Mouse (Mus musculus) ovary, adult 10 weeks (tissue): ENCODE measurements around the gene Tctn3. TPM values are rescaled to one million over a fixed set of nuclear protein-coding genes. Genes with fewer than 3 reads are reported as not detected.

Experiments
- polyA plus RNA-seq: library from polyadenylated mRNA; stranded (reverse); fragments of 350-450 nt; fragmentation: Illumina TruSeq; extraction: RNeasy Lipid Tissue Mini Kit (QIAGEN cat#74804); gene quantifications from one replicate; pipeline ENCODE4 v1.2.3, GENCODE M21; 2014

Tctn3 gene
- 8.0 TPM for polyA plus RNA-seq

DNA sequence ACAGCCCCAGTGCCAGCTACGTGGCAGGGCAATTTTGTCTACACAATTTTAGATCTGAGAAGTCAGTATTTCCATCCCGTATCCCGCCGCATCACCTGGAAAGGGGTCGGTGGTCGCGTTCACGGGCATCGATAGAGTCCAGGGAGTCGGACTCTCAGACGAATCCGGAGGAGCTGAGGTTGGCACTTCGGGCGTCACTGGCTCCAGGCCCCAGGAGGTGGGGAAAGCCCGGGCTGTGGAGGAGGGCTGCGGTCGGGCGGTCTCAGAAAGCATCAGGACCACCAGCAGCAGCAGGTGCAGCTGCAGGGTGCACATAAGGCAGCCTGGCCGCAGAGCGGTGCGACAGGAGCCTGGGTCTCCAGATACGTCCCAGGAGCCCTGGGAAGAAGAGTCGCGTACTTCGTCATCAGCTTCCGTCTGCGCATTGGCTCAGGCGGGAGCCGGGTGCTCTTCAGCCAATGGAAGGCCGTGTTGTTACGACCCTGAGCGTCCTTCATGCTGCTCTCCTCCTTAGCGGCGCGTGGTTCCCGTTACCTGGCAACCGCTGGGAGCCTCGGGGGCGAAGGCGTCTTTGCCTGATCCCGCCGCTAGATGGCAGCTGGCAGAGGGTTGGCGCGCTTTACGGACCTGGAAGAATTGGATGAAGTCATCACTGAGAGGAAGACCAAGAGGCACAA lies at the start of gene Tctn3, which contains the start of gene Entpd1:
TSS of gene Tctn3 (minus strand) at position 404 of the 677 bp plus-strand sequence.
TSS of gene Entpd1 (plus strand) at position 537 of the 677 bp plus-strand sequence.

GRCm38 (mm10) chr19:40588293-40588654 lies 23.8 kb downstream of the Tctn3 start, which contains the start of gene Aldh18a1:
TSS of gene Aldh18a1 (minus strand) at chr19:40588463.

Other genes starting within 250 kb of the Tctn3 start
- gene Sorbs1, start 98.5 kb downstream of the Tctn3 start, polyA plus RNA-seq: 110 TPM
- gene Aldh18a1, start 23.8 kb downstream of the Tctn3 start, polyA plus RNA-seq: 13.7 TPM
- 89.5 TPM for gene Entpd1, start 133 bp upstream of the Tctn3 start, polyA plus RNA-seq
- 1.1 TPM for gene Cc2d2b, start 136.5 kb upstream of the Tctn3 start, polyA plus RNA-seq
- gene Ccnj, start 219.0 kb upstream of the Tctn3 start, polyA plus RNA-seq: 12.9 TPM